Mouse (Mus musculus): Measurements from ENCODE around the gene Rgl1. TPM values are rescaled to one million over a fixed set of nuclear protein-coding genes. Genes with fewer than 3 reads are reported as not detected.

Rgl1 gene
- total and polyA plus RNA-seq, 2 experiments from 2014 or later = 16.2 to 16.9 TPM

- H3K9me3 ChIP-seq (ENCODE audit: low read length) = no peaks in the 10 kb centered on the region
- no peak overlapping the region for H3K27ac ChIP-seq (ENCODE audit: low read depth, low read length)
- ATAC-seq (ENCODE audit: low FRiP score) (0 out of 2 replicates have a peak, but pooled peaks have one; percentile 20), DNase-seq (ENCODE audit: low spot score) (peak; percentile 62)
- H3K9ac ChIP-seq (replicated peaks; ENCODE audit: low read length, poor library complexity, severe bottlenecking) = no peak overlapping the region
- H3K4me3 ChIP-seq (ENCODE audit: low read depth, low read length) = no peak overlapping the region
- WGBS = 77% methylated on average over 16 of the region's 16 CpGs
- no peaks in the 10 kb centered on the region for H3K4me1 ChIP-seq (ENCODE audit: insufficient read depth, low read length)
- no peak overlapping the region for H3K4me2 ChIP-seq (ENCODE audit: low read depth, low read length, poor library complexity, severe bottlenecking)
- peaks cover 11% of the 10 kb centered on the region for H3K36me3 ChIP-seq (ENCODE audit: insufficient read depth, low read length)
- TF ChIP-seq CTCF (IDR thresholded peaks at IDR 0.05) = peak; percentile 74
- H3K27me3 ChIP-seq (ENCODE audit: insufficient read depth, low read length) = no peaks in the 10 kb centered on the region
Measured at GRCm38 (mm10) chr1:152520798-152521575, 245.2 kb downstream of the Rgl1 start.

- H3K9ac ChIP-seq (replicated peaks; ENCODE audit: low read length, poor library complexity, severe bottlenecking) = no peak overlapping the region
- no peak overlapping the region for H3K4me3 ChIP-seq (ENCODE audit: low read depth, low read length)
- 0 out of 2 replicates have a peak, but pooled peaks cover 2% of the 10 kb centered on the region for H3K4me1 ChIP-seq (ENCODE audit: insufficient read depth, low read length)
- no peak overlapping the region for H3K4me2 ChIP-seq (ENCODE audit: low read depth, low read length, poor library complexity, severe bottlenecking)
- DNase-seq (ENCODE audit: low spot score) (no peak), ATAC-seq (ENCODE audit: low FRiP score) (no peak)
- no peak overlapping the region for H3K27ac ChIP-seq (ENCODE audit: low read depth, low read length)
- H3K36me3 ChIP-seq (ENCODE audit: insufficient read depth, low read length) = peaks cover 6% of the 10 kb centered on the region
- no peak for TF ChIP-seq CTCF (IDR thresholded peaks at IDR 0.05)
- no peaks in the 10 kb centered on the region for H3K27me3 ChIP-seq (ENCODE audit: insufficient read depth, low read length)
- 95% methylated on average over 8 of the region's 8 CpGs for WGBS
- no peaks in the 10 kb centered on the region for H3K9me3 ChIP-seq (ENCODE audit: low read length)
Measured at GRCm38 (mm10) chr1:152518971-152519370, 247.2 kb downstream of the Rgl1 start.

- Histone ChIP-seq H3K27ac (ENCODE audit: low read depth, low read length) (no peak overlapping the region), H3K9ac (replicated peaks; ENCODE audit: low read length, poor library complexity, severe bottlenecking) (no peak overlapping the region), H3K4me2 (ENCODE audit: low read depth, low read length, poor library complexity, severe bottlenecking) (no peak overlapping the region), H3K36me3 (ENCODE audit: insufficient read depth, low read length) (peaks cover 3% of the 10 kb centered on the region), H3K9me3 (ENCODE audit: low read length) (no peaks in the 10 kb centered on the region), H3K4me3 (ENCODE audit: low read depth, low read length) (no peak overlapping the region), H3K4me1 (ENCODE audit: insufficient read depth, low read length) (0 out of 2 replicates have a peak, but pooled peaks cover 2% of the 10 kb centered on the region), H3K27me3 (ENCODE audit: insufficient read depth, low read length) (no peaks in the 10 kb centered on the region)
- DNase-seq (ENCODE audit: low spot score) = no peak
- ATAC-seq (ENCODE audit: low FRiP score) = no peak
- no peak for TF ChIP-seq CTCF (IDR thresholded peaks at IDR 0.05)
- WGBS = 84% methylated on average over 4 of the region's 4 CpGs
Measured at GRCm38 (mm10) chr1:152517057-152517570, 249.0 kb downstream of the Rgl1 start.

GRCm38 (mm10) chr1:152514256-152514655, 251.9 kb downstream of the Rgl1 start:
- no peak overlapping the region for H3K4me2 ChIP-seq (ENCODE audit: low read depth, low read length, poor library complexity, severe bottlenecking)
- no peaks in the 10 kb centered on the region for H3K27me3 ChIP-seq (ENCODE audit: insufficient read depth, low read length)
- H3K36me3 ChIP-seq (ENCODE audit: insufficient read depth, low read length) = peaks cover 3% of the 10 kb centered on the region
- DNase-seq (ENCODE audit: low spot score) (no peak), ATAC-seq (ENCODE audit: low FRiP score) (peak; percentile 28; the same call in 1 of the 2 replicates)
- 0 out of 2 replicates have a peak overlapping the region, but pooled peaks have one; percentile 26 for H3K27ac ChIP-seq (ENCODE audit: low read depth, low read length)
- H3K4me3 ChIP-seq (ENCODE audit: low read depth, low read length) = no peak overlapping the region
- H3K4me1 ChIP-seq (ENCODE audit: insufficient read depth, low read length) = 0 out of 2 replicates have a peak, but pooled peaks cover 2% of the 10 kb centered on the region
- TF ChIP-seq CTCF (IDR thresholded peaks at IDR 0.05) = no peak
- WGBS = 52% methylated on average over 4 of the region's 4 CpGs
- no peaks in the 10 kb centered on the region for H3K9me3 ChIP-seq (ENCODE audit: low read length)
- 0 out of 2 replicates have a peak overlapping the region, but pooled peaks have one; percentile 8 for H3K9ac ChIP-seq (replicated peaks; ENCODE audit: low read length, poor library complexity, severe bottlenecking)

- no peak overlapping the region for H3K27ac ChIP-seq (ENCODE audit: low read depth, low read length)
- 73% methylated on average over 4 of the region's 4 CpGs for WGBS
- ATAC-seq (ENCODE audit: low FRiP score) (peak; percentile 51), DNase-seq (ENCODE audit: low spot score) (peak; percentile 56)
- no peak overlapping the region for H3K9ac ChIP-seq (replicated peaks; ENCODE audit: low read length, poor library complexity, severe bottlenecking)
- TF ChIP-seq CTCF (IDR thresholded peaks at IDR 0.05) = peak; percentile 88
- 0 out of 2 replicates have a peak, but pooled peaks cover 2% of the 10 kb centered on the region for H3K4me1 ChIP-seq (ENCODE audit: insufficient read depth, low read length)
- no peak overlapping the region for H3K4me3 ChIP-seq (ENCODE audit: low read depth, low read length)
- no peaks in the 10 kb centered on the region for H3K9me3 ChIP-seq (ENCODE audit: low read length)
- H3K36me3 ChIP-seq (ENCODE audit: insufficient read depth, low read length) = no peaks in the 10 kb centered on the region
- no peak overlapping the region for H3K4me2 ChIP-seq (ENCODE audit: low read depth, low read length, poor library complexity, severe bottlenecking)
- no peaks in the 10 kb centered on the region for H3K27me3 ChIP-seq (ENCODE audit: insufficient read depth, low read length)
Measured at GRCm38 (mm10) chr1:152511237-152511636, 254.9 kb downstream of the Rgl1 start.

Data from midbrain, postnatal 0 days (tissue).